Mouse (Mus musculus) ES-Bruce4 (cell line): ENCODE data around the gene Erfe.

Experiments used
- CTCF ChIP-seq: IDR thresholded peaks from one replicate; pipeline ENCODE4 v1.8.1; 2011; ENCODE audit warnings: low read depth, low read length
- EP300 ChIP-seq: IDR thresholded peaks from 2 replicates; pipeline ENCODE4 v1.6.1; 2011; ENCODE audit warnings: low read depth, low read length; ENCODE audit not compliant: insufficient read depth

- TF ChIP-seq CTCF (no peak), EP300 (no peak)
Observed at GRCm38 (mm10) chr1:91413536-91413897, 47.3 kb downstream of the Erfe start.
